Comparison of ENCODE assay signal across 14 mouse cellular contexts in the genomic region with DNA sequence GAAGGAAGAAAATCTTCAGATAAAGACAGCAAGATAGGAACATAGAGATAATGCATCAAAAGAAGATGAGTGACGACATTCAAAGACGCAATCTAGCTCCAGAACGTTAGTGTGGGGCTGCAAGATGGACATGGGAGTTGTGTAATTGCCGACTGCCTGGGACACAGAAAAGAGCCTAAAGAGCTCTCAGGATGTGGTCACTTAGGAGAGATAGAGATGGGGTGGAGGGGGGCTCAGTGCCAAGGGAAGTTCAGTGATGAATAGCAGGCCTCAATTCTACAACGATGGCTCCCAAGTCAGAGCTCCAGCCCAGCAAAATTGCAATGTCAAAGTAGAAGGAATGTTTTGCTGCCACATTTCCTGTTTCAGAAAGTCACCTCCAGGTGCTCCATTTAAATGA.
"Had no signal": no experiment of that assay in that cellular context is flagged by ENCODE, and none has a peak within 500 bp of the region (broad histone marks: within the 10 kb centered on the region; RNA-seq: fewer than 3 reads in every experiment).

No protein-coding gene starts in this region.

- H3K27me3 ChIP-seq: limb, embryonic 15.5 days; liver, embryonic 13.5 days; lung, embryonic 15.5 days; midbrain, embryonic 13.5 days; neural tube, embryonic 15.5 days had no signal

- H3K36me3 ChIP-seq: limb, embryonic 15.5 days; liver, embryonic 13.5 days; lung, embryonic 15.5 days; midbrain, embryonic 13.5 days; neural tube, embryonic 15.5 days had no signal

- H3K4me3 ChIP-seq: left cerebral cortex, adult 2 months; limb, embryonic 15.5 days; liver, embryonic 13.5 days; lung, embryonic 15.5 days; midbrain, embryonic 13.5 days; myocyte; neural tube, embryonic 15.5 days had no signal

- H3K27ac ChIP-seq: left cerebral cortex, adult 2 months; limb, embryonic 15.5 days; liver, embryonic 13.5 days; lung, embryonic 15.5 days; macrophage; midbrain, embryonic 13.5 days; neural tube, embryonic 15.5 days had no signal

- ATAC-seq: liver, postnatal 0 days; midbrain, embryonic 13.5 days had no signal

- H3K4me2 ChIP-seq: limb, embryonic 15.5 days; liver, embryonic 13.5 days; lung, embryonic 15.5 days; midbrain, embryonic 13.5 days; neural tube, embryonic 15.5 days had no signal

- H3K9ac ChIP-seq: limb, embryonic 15.5 days; liver, embryonic 13.5 days; liver, postnatal 0 days; lung, embryonic 15.5 days; midbrain, embryonic 13.5 days; neural tube, embryonic 15.5 days had no signal

- DNase-seq: kidney, postnatal 14 days; liver, embryonic 13.5 days; liver, postnatal 0 days; lung, postnatal 14 days; right cerebral cortex, adult 18-20 months; right cerebral cortex, postnatal 25 days; thymus, postnatal 4 days had no signal

- H3K4me1 ChIP-seq: liver, embryonic 13.5 days; midbrain, embryonic 13.5 days; neural tube, embryonic 15.5 days had no signal

- H3K9me3 ChIP-seq: limb, embryonic 15.5 days; liver, embryonic 13.5 days; lung, embryonic 15.5 days; midbrain, embryonic 13.5 days; neural tube, embryonic 15.5 days had no signal
